Mouse (Mus musculus): Measurements from ENCODE around the gene Acsl5.

DNA sequence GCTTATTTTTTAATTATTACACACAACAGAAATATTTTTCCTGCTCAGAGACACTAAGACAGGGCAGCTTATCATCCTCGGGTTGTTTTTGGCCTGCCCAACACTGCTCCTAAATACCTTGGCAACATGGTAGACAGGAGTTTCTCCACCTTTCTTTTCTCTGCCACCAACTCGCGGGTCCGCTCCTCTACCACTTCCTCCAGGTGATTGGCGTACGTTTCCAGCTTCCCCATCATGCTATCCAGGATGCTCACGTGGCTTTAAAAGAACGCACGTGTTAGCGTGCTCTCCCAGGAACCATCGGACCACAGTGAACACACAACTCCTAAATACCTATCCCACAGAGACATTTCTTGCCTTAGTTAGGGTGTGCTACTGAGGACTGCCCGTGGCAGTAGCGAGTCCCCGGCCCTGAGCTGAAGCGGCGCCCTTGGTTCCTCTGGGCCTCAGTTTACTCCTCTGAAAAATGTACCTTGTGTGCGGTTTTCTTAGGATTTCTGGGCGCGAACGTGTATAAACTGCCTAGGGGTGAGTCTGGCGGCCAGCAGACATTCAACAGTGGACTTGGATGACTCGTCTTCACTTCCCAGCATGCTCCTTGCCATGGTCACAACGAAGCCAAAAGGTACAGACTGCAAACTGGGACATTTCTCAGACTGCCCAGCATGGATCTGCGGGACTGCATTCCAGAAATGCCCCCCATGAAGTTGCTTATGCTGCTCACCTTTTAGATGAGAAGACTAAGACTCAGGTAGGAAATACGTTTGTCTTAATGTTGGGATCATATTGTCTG lies 43.8 kb upstream of the Acsl5 start:
- TF ChIP-seq CTCF (IDR thresholded peaks at IDR 0.05; ENCODE audit: extremely low read depth, insufficient read length, insufficient replicate concordance, low read depth, low read length) (no peak), POLR2A (IDR thresholded peaks at IDR 0.05; ENCODE audit: low read depth, low read length) (no peak)
